Mouse (Mus musculus) heart, postnatal 0 days (tissue): Measurements from ENCODE around the gene Fam174b. TPM values are rescaled to one million over a fixed set of nuclear protein-coding genes. Genes with fewer than 3 reads are reported as not detected.

ENCODE experiments used
- ATAC-seq: fragments of 200-750 bp; cut with Nextera tagmentation; 2 replicates; pipeline ENCODE4 v1.8.0; 2017; ENCODE audit warnings: low read depth, moderate number of reproducible peaks, moderate library complexity; ENCODE audit not compliant: insufficient read depth
- DNase-seq: peaks from one replicate; pipeline ENCODE4 v3.0.0-alpha.2; 2016; ENCODE audit warnings: low spot score
- H3K27ac ChIP-seq: fragments of 300-500 bp; sonication (generic); 2 replicates; pipeline ENCODE4 v1.5.1; 2014; ENCODE audit warnings: low read depth, mild to moderate bottlenecking
- H3K27me3 ChIP-seq: fragments of 300-500 bp; sonication (generic); 2 replicates; pipeline ENCODE4 v1.6.1; 2014; ENCODE audit warnings: low read length, mixed read lengths; ENCODE audit not compliant: control insufficient read depth, insufficient read depth
- H3K36me3 ChIP-seq: fragments of 300-500 bp; sonication (generic); replicated peaks from 2 replicates; pipeline ENCODE4 v1.6.1; 2014; ENCODE audit warnings: low read length, mixed read lengths; ENCODE audit not compliant: control insufficient read depth, insufficient read depth
- H3K4me1 ChIP-seq: fragments of 300-500 bp; sonication (generic); 2 replicates; pipeline ENCODE4 v1.6.1; 2014; ENCODE audit warnings: antibody characterized with exemption; ENCODE audit not compliant: control insufficient read depth, insufficient read depth
- H3K4me2 ChIP-seq: fragments of 300-500 bp; sonication (generic); 2 replicates; pipeline ENCODE4 v1.6.1; 2014; ENCODE audit warnings: low read depth, mild to moderate bottlenecking, low read length, moderate library complexity
- H3K4me3 ChIP-seq: fragments of 300-500 bp; sonication (generic); 2 replicates; pipeline ENCODE4 v1.5.1; 2014; ENCODE audit warnings: low read depth, low read length
- H3K9ac ChIP-seq: fragments of 300-500 bp; sonication (generic); replicated peaks from 2 replicates; pipeline ENCODE4 v1.6.1; 2014; ENCODE audit warnings: low read depth, low read length, mixed read lengths
- H3K9me3 ChIP-seq: fragments of 300-500 bp; sonication (generic); replicated peaks from 2 replicates; pipeline ENCODE4 v1.6.1; 2016; ENCODE audit warnings: low read length; ENCODE audit not compliant: control insufficient read depth
- CTCF ChIP-seq: IDR thresholded peaks from 2 replicates; pipeline ENCODE4 v1.5.1; 2016; ENCODE audit warnings: antibody characterized with exemption, control low read depth, low read depth
- EP300 ChIP-seq: IDR thresholded peaks from 2 replicates; pipeline ENCODE4 v1.6.1; 2016; ENCODE audit warnings: antibody characterized with exemption, low read depth
- WGBS: fragments of 180-500 bp; shearing (Covaris S2); extraction: QIAGEN DNeasy Blood & Tissue Kit; methylation state at CpG from one replicate; pipeline ENCODE4 v1.1.7; 2014; 5-methylcytosine and 5-hydroxymethylcytosine counted together
- polyA plus RNA-seq: library from polyadenylated mRNA; unstranded; fragments of >200 nt; fragmentation: Nextera tagmentation; extraction: Ambion mirVana; gene quantifications from 2 replicates; pipeline ENCODE4 v1.2.1, GENCODE M21; 2015
- total RNA-seq: library from RNA; depleted of rRNA; stranded (reverse); fragments of >200 nt; gene quantifications from 2 replicates; pipeline ENCODE4 v1.2.3, GENCODE M21; 2014; ENCODE audit warnings: low replicate concordance; rRNA removed

The Fam174b gene
- total RNA-seq (94.7 and 105 TPM in 2 replicates), polyA plus RNA-seq (72.9 and 81.0 TPM in 2 replicates)

DNA sequence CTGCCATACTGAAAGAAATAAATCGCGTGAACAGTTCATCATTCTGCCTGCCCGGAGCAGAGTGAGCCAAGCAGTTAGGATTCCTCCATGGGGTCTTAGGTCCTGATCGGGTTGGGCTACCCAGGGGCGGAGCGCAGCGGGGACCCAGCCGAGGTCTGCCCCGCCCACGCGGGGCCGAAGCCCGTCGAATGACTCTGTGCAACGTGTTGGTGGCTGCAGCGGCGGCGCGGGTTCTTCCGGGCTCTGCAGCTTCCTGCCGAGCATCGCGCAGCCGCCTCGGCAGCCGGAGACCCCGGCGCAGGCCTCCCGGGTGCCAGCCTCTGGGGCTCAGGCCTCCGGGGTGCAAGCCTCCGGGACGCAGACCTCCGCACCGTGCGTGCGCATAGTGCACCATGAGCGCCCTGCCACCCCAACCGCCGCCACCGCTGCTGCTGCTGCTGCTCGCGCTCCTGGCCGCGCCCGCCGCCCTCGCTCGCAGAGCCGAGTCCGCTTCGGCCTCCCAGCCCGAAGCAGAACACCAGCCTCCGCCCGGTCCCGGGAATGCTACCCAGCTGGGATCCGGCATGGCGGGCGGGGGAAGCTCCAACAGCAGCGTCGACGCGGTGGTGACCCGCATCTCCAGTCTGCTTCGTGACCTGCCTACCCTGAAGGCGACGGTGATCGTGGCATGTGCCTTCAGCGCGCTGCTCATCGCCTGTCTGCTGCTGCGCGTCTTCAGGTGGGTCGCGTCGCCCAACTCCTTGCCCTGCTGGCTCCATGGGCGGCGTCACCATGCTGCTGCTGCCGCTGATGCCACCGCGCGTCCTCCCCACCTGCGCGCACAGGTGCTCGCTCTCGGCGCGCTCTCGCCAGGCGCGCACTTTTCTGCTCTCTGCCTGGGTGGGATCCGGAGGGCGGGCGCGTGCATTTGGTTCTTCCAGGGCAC, at the start of gene Fam174b:
TSS of gene Fam174b (plus strand) at position 192 of the 925 bp plus-strand sequence.
- ATAC-seq: peak; percentile 73
- Histone ChIP-seq H3K27me3 (peaks cover 4% of the 10 kb centered on the region), H3K27ac (peak within 1 kb of the TSS; percentile 84), H3K9ac (peak within 1 kb of the TSS; percentile 75), H3K36me3 (no peaks in the 10 kb centered on the region), H3K4me3 (peak within 1 kb of the TSS; percentile 76), H3K9me3 (no peaks in the 10 kb centered on the region), H3K4me2 (peak within 1 kb of the TSS; percentile 96), H3K4me1 (peaks cover 7% of the 10 kb centered on the region; the same call in 1 of the 2 replicates)
- WGBS: under 1% methylated on average over 79 of the region's 94 CpGs
- no peak for TF ChIP-seq CTCF
- TF ChIP-seq EP300: no peak
- peak; percentile 46 for DNase-seq

DNA sequence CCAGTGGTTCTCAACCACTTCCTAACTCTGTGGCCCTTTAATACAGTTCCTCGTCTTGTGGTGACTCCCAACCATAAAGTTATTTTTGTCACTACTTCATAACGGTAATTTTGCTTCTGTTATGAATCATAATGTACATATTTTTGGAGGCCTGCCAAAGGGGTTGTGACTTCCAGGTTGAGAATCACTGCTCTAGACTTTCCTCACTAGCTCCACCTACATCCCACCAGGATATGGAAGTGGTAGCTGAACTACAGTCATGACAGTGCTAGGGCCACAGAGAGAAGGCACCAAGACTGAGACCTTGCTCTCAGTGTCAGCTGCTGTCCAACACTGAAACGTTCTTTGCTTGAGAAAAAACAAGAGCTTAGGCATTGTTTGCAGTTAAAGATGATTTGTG, 43.0 kb upstream of the Fam174b start:
- Histone ChIP-seq H3K4me1 (0 out of 2 replicates have a peak, but pooled peaks cover 2% of the 10 kb centered on the region), H3K27ac (no peak overlapping the region), H3K9me3 (no peaks in the 10 kb centered on the region), H3K36me3 (no peaks in the 10 kb centered on the region), H3K4me2 (no peak overlapping the region), H3K27me3 (no peaks in the 10 kb centered on the region), H3K4me3 (no peak overlapping the region), H3K9ac (no peak overlapping the region)
- ATAC-seq (no peak), DNase-seq (peak; percentile 24)
- TF ChIP-seq CTCF (no peak), EP300 (no peak)
- WGBS: 29% methylated on average over 3 of the region's 3 CpGs

- no peak for ATAC-seq
- Histone ChIP-seq H3K4me3 (no peak overlapping the region), H3K4me1 (no peaks in the 10 kb centered on the region), H3K27ac (no peak overlapping the region), H3K36me3 (no peaks in the 10 kb centered on the region), H3K9me3 (no peaks in the 10 kb centered on the region), H3K27me3 (no peaks in the 10 kb centered on the region), H3K4me2 (no peak overlapping the region), H3K9ac (no peak overlapping the region)
- DNase-seq: no peak
- no peak for TF ChIP-seq CTCF
- TF ChIP-seq EP300: no peak
Measured at GRCm38 (mm10) chr7:73704305-73704704, 35.8 kb upstream of the Fam174b start.

DNA sequence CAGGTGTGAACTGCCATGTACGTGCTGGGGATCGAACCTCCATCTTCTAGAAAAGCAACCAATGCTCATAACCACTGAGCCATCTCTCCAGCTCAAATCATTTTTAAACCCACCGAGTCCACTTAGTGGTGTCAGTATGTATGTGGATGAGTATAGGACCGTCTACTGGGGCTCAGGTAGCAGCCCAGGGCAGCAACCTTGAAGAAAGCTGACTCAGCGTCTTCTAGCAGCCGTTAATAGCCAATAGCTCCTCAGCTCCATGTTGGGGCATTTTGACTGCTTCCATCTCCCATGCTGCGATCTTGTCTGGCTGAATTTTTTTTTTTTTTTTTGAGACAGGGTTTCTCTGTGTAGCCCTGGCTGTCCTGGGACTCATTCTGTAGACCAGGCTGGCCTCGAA, 26.6 kb upstream of the Fam174b start:
- 85% methylated on average over 8 of the region's 8 CpGs for whole genome bisulfite sequencing

DNA sequence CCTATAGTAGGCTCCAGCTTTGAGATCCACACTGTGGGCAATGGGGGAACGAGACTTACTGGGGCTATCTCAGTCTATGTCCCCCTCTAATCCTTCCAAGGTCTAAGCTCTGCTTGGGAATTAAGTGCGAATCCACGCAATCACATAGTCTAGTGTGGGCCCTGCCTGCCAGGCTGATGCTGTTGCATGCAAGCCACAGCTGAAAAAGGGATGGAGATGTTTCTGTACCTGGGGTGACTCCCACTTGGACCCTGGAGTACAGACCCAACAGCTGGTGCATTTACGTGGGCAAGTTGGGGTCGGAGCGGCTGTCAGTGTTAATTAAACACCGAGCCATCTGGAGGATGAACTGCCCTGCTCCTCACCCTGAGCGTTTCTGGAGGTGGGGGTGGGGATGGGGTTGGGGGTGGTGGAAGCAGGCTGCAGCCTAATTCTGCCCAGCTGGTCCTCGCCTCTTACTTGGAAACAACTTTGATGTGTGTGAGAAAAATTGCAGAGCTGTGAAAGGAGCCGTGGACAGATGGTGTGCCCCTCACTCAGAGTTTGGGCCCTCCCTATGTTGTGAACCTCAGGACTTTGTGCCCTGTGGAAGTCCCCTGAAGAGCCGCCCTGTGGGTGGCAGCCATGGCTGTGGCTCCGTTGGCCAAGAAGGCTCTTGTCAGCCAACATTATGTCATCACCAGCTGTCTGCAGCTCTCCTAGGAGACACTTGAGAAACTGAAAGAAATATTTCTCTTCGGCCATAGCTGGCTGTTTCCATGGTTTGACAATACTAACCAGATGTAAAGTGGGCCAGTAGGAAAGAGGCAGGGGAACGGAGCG, 24.0 kb upstream of the Fam174b start:
- Histone ChIP-seq H3K4me3 (no peak overlapping the region), H3K27ac (0 out of 2 replicates have a peak overlapping the region, but pooled peaks have one; percentile 7), H3K4me1 (peaks cover 31% of the 10 kb centered on the region; the same call in 1 of the 2 replicates), H3K9ac (no peak overlapping the region), H3K36me3 (no peaks in the 10 kb centered on the region), H3K27me3 (no peaks in the 10 kb centered on the region), H3K4me2 (0 out of 2 replicates have a peak overlapping the region, but pooled peaks have one; percentile 2), H3K9me3 (peaks cover 6% of the 10 kb centered on the region; the same call in 1 of the 2 replicates)
- 53% methylated on average over 15 of the region's 15 CpGs for WGBS
- DNase-seq: peak; percentile 66
- peak; percentile 59 for ATAC-seq
- no peak for TF ChIP-seq CTCF
- no peak for TF ChIP-seq EP300

More for the DNA sequence above, 26.6 kb upstream of the Fam174b start:
- no peaks in the 10 kb centered on the region for H3K27me3 ChIP-seq
- H3K4me3 ChIP-seq: no peak overlapping the region
- H3K27ac ChIP-seq: no peak overlapping the region
- DNase-seq: no peak
- peaks cover 6% of the 10 kb centered on the region; the same call in 1 of the 2 replicates for H3K9me3 ChIP-seq
- no peaks in the 10 kb centered on the region for H3K36me3 ChIP-seq
- no peak overlapping the region for H3K4me2 ChIP-seq
- H3K4me1 ChIP-seq: peaks cover 10% of the 10 kb centered on the region; the same call in 1 of the 2 replicates
- H3K9ac ChIP-seq: no peak overlapping the region
- ATAC-seq: no peak
- no peak for TF ChIP-seq EP300
- TF ChIP-seq CTCF: no peak
